Mouse (Mus musculus) brain, embryonic 14.5 days (tissue): ENCODE results near the gene Mbnl1.

Experiments
- CTCF ChIP-seq: fragments of 200-500 bp; IDR thresholded peaks from 2 replicates; pipeline ENCODE4 v1.5.1; 2012; ENCODE audit warnings: inconsistent platforms, mild to moderate bottlenecking, moderate library complexity, borderline replicate concordance; ENCODE audit not compliant: insufficient read depth, insufficient read length; ENCODE audit errors: extremely low read depth
- POLR2A ChIP-seq: fragments of 200-500 bp; IDR thresholded peaks from 2 replicates; pipeline ENCODE4 v1.6.1; 2012; ENCODE audit warnings: mild to moderate bottlenecking, inconsistent platforms, borderline replicate concordance; ENCODE audit not compliant: poor library complexity, insufficient read depth, insufficient read length, severe bottlenecking; ENCODE audit errors: extremely low read depth

DNA sequence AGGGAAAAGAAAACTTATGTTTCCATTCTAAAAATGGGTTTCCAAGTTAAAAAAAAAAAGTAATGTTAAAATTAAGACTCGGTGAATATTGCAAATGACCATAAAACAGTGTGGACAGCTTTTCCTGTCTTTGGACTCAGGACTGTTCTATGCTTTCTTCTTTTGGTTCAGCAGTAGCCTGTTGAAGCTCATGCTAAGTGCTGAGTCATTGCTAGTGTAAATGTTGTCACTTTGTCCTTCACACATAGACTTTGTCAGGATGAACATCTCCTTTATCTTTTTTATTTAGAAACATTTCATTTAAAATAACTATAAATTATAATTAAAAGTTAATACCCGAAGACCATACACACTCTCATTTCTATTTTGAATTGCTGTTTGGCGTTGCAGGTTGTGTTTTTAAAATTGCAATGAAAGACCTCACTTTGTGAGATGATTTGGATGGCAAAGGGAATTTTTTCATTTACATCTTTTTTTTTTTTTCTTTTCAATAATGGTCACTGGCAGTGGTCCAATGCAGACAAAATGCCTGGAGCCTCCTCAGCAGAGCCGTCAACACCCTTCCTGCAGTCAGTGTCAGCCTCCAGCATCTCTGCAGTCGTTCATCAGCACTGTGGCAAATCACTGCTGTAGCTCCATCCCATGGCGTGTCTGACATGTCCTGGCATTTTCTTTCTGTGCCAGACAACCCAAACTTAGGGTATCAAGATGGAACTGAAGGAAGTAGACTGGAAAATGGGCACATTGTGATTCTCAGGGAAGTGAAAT lies 96.4 kb downstream of the Mbnl1 start:
- no peak for TF ChIP-seq CTCF
- TF ChIP-seq POLR2A, result no peak
